Mouse (Mus musculus) olfactory bulb, adult 2 months (tissue): ENCODE data around the gene N4bp2l1.

ENCODE experiments used
- CTCF ChIP-seq: fragments of 200-500 bp; IDR thresholded peaks from 2 replicates; pipeline ENCODE4 v1.5.1; 2012; ENCODE audit warnings: low read depth, mild to moderate bottlenecking, low read length, moderate library complexity; ENCODE audit not compliant: insufficient read depth
- POLR2A ChIP-seq: fragments of 200-500 bp; IDR thresholded peaks from 2 replicates; pipeline ENCODE4 v1.6.1; 2012; ENCODE audit warnings: mild to moderate bottlenecking, low read depth, low read length, moderate library complexity; ENCODE audit not compliant: insufficient read depth

DNA sequence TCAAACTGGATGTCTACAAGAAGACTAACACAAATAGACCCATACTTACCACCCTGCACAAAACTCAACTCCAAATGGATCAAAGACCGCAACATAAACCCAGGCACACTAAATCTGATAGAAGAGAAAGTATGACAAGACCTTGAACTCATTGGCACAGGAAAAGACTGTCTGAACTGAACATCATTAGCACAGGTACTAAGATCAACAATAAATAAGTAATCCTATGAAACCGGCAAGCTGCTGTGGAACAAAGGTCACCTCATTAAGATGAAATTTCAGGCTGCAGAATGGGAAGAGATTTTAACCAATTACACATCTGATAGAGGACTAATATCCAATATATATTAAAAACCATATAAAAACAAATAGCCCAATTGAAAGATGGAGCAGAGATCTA lies 19.2 kb upstream of the N4bp2l1 start:
- TF ChIP-seq POLR2A (no peak), CTCF (no peak)
